In genomic region chr12:80785597-80785996, GRCm38 (mm10) we compare ENCODE assay signal across 24 mouse cellular contexts. TPM values are rescaled to one million over a fixed set of nuclear protein-coding genes. Genes with fewer than 3 reads are reported as not detected.
"Had no signal": no experiment of that assay in that cellular context is flagged by ENCODE, and none has a peak within 500 bp of the region (broad histone marks: within the 10 kb centered on the region; RNA-seq: fewer than 3 reads in every experiment).

No protein-coding gene starts in this region.

- H3K4me3 ChIP-seq: intestine, embryonic 15.5 days; kidney, embryonic 15.5 days; limb, embryonic 12.5 days; limb, embryonic 15.5 days; megakaryocyte, embryonic 14.5 days; midbrain, embryonic 10.5 days; midbrain, embryonic 13.5 days; myocyte; neural tube, embryonic 13.5 days; stomach, embryonic 15.5 days had no signal

- H3K27me3 ChIP-seq: intestine, embryonic 15.5 days; limb, embryonic 15.5 days; megakaryocyte, embryonic 14.5 days; midbrain, embryonic 13.5 days; neural tube, embryonic 13.5 days; stomach, embryonic 15.5 days had no signal

- H3K36me3 ChIP-seq: intestine, embryonic 15.5 days; kidney, embryonic 15.5 days; limb, embryonic 12.5 days; limb, embryonic 15.5 days; midbrain, embryonic 10.5 days; midbrain, embryonic 13.5 days; neural tube, embryonic 13.5 days; stomach, embryonic 15.5 days had no signal

- H3K9me3 ChIP-seq: intestine, embryonic 15.5 days; kidney, embryonic 15.5 days; limb, embryonic 12.5 days; limb, embryonic 15.5 days; megakaryocyte, embryonic 14.5 days; midbrain, embryonic 10.5 days; midbrain, embryonic 13.5 days; neural tube, embryonic 13.5 days; stomach, embryonic 15.5 days had no signal

- H3K27ac ChIP-seq: intestine, embryonic 15.5 days; kidney, embryonic 15.5 days; limb, embryonic 12.5 days; limb, embryonic 15.5 days; midbrain, embryonic 10.5 days; midbrain, embryonic 13.5 days; neural tube, embryonic 13.5 days; stomach, embryonic 15.5 days had no signal

- H3K4me1 ChIP-seq: limb, embryonic 12.5 days had no signal

- H3K9ac ChIP-seq: intestine, embryonic 15.5 days; kidney, embryonic 15.5 days; limb, embryonic 12.5 days; limb, embryonic 15.5 days; midbrain, embryonic 13.5 days; neural tube, embryonic 13.5 days; stomach, embryonic 15.5 days had no signal

- ATAC-seq: intestine, embryonic 15.5 days; midbrain, embryonic 13.5 days; midbrain, embryonic 16.5 days had no signal

- H3K4me2 ChIP-seq: intestine, embryonic 15.5 days; kidney, embryonic 15.5 days; limb, embryonic 12.5 days; limb, embryonic 15.5 days; midbrain, embryonic 13.5 days; neural tube, embryonic 13.5 days; stomach, embryonic 15.5 days had no signal

- DNase-seq: kidney, adult 11 months; kidney, adult 8-10 months; kidney, postnatal 10 days; kidney, postnatal 36 days; left cerebral cortex, postnatal 4 days; lung, adult 2 months; lung, postnatal 14 days; retina, postnatal 1 day; right cerebral cortex, postnatal 25 days; spleen, adult 18-20 months; thymus, postnatal 36 days had no signal

RNA-seq across cellular contexts. Expression of gene Ccdc177, which starts 25.1 kb away (rescaled TPM):
- total RNA-seq: monocyte, adult 5-6 weeks; neutrophil, adult 5-6 weeks had no signal
- polyA plus RNA-seq: lung, adult 2 months; myocyte had no signal
